Mouse (Mus musculus) right cerebral cortex, postnatal 4 days (tissue): ENCODE results near the gene Frem2.

Experiments used
- DNase-seq: peaks from one replicate; pipeline ENCODE4 v3.0.0-alpha.2; 2022

The Frem2 gene

GRCm38 (mm10) chr3:53465330-53465729 is 191.8 kb downstream of the Frem2 start:
- no peak for DNase-seq

GRCm38 (mm10) chr3:53464146-53464698 is 192.9 kb downstream of the Frem2 start:
- no peak for DNase-seq
